Mouse (Mus musculus) T-helper 2 cell (primary cell): ENCODE results near the gene Olfr1367.
"Not testable (repeated sequence)": the region's sequence is repeated elsewhere in the genome, so short reads cannot be mapped to it uniquely, and the experiment has no call there.

ENCODE experiments used
- in situ Hi-C: fragments of 300-600 bp; cut with MboI, MseI; formaldehyde crosslinking; loops from one replicate; pipeline ENCODE4 v1.15.1; 2025; ENCODE audit warnings: high pct_unique_total_duplicates

Gene Olfr1367

DNA sequence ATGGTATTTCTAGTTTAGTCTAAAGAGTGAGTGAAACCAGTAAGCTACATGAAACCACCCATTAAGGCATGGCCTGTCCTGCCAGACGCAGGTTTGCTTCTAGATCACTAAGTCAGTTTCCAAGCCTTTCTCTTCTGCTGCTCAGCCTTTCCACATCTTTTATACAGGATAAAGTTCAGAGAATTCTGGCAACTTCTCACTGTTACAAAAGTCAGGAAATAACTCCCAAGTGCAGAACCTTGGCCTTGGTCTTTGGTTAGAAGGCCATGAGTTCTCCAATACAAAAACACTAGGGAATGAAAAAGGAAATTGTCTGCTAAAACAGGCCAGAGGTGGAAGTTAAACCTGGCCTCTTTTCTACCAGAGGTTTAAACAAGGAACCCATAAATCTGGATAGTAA lies 48.5 kb downstream of the Olfr1367 start:
- in situ Hi-C loops: no loop called here

DNA sequence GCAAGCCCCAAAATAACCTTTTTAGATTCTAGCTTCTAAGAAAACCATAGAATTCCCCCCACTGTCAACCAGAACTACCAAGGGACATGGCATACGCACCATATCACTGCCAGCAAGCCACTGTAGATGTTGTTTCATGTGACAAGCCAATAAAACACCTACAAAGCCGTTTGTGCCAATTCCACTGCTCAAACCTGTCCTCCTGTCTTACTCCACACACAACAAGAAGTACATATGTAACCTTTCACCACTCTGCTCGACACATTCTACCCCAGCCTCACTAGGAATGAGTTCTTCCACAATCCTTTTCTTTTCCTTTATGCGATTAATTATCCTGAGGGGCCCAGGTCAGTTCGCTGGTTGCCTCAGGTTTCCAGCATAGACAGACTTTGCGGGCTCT lies 48.9 kb downstream of the Olfr1367 start:
- in situ Hi-C loops: no loop called here

- in situ Hi-C loops: not testable (repeated sequence)
Observed at GRCm38 (mm10) chr13:21396048-21396447, 49.3 kb downstream of the Olfr1367 start.

GRCm38 (mm10) chr13:21397486-21397885 lies 50.8 kb downstream of the Olfr1367 start:
- in situ Hi-C loops: no loop called here
